Mouse (Mus musculus) adrenal gland, adult 8-10 months (tissue): Measurements from ENCODE around the gene Pigx. TPM values are rescaled to one million over a fixed set of nuclear protein-coding genes. Genes with fewer than 3 reads are reported as not detected.
A peak's percentile ranks its signal among the peaks of the same experiment; 100 is the strongest.

Experiments
- DNase-seq: peaks from one replicate; pipeline ENCODE4 v3.0.0; 2022
- total RNA-seq, 4 experiments: library from RNA; stranded (reverse); gene quantifications; 2 replicates each; pipeline ENCODE4 v1.2.4; 2022

Gene Pigx
- 10 to 100 TPM; 25.3 to 39.8 (median 33.4) TPM for total RNA-seq

DNA sequence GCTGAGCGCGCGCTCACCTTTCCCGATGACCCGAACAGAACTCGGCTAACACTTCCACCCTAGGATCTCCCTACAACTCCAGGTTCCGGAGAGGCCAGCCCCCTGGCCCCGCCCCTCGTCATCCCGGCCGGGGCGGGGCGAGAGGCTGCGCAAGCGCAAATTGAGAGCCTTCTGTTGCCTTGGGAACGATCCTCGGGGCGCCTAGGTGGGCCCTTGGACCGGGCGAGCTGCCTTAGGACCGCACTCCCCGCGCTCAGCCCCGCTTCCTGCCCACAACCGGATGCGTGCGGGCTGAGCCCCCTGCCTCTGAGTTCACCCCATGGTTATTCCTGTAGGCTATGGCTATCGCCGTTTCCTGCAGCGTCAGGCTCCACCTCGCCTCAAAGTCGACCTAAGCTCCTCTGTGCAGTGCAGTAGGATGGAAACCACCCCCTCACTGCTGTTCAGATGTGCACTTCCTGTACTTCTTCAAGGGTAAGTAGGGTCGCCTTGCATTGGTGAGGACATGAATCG is at the start of gene Pigx, which contains the start of gene Cep19:
TSS of gene Pigx (minus strand) at position 103 of the 513 bp plus-strand sequence.
TSS of gene Cep19 (plus strand) at position 163 of the 513 bp plus-strand sequence.
- DNase-seq, result peak; percentile 88

DNA sequence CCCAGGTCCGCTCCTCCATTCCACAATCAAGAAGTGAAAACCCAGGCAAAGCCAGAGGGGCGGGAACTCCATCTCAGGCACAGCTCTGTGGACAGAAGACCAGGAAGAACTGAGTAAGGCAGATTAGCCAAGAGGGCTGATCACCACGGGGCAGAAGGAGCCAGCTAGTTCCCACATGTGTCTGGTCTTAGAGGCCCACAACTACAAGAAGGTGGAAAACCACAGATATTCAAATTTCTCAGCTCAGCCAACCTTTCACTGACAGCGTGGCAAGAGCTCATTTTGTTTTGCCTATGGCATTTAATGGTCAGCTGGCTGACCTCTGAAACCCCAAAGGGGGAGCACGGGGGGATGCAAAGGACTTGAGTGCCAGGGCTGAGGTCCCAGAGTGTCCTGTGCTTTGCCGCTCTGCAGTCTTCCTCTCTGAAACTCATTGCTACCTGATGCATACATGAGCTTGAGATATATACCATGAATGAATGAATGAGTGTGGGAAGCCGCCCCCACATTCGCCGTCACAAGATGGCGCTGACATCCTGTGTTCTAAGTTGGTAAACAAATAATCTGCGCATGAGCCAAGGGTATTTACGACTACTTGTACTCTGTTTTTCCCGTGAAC is 48.2 kb upstream of the Pigx start:
- DNase-seq, result no peak

DNA sequence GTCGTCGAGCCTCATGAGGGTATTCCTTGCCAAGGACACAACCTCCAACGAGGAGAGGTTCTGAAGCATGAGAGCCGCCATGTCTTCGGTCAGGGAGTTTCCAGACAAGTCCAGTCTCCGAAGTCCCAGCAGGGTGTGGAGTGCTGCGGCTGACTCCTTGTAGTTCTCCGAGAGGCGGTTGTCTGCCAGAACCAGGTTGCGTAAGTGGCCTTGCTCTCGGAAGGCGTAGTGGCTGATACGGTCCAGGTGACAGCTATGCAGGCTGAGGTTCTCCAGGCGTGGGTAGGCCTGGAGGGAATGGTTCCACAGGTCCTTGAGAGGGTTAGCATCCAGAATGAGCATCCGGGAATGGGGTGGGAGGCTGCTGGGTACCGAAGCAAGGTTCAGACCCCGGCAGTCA is 45.1 kb upstream of the Pigx start:
- no peak for DNase-seq

DNA sequence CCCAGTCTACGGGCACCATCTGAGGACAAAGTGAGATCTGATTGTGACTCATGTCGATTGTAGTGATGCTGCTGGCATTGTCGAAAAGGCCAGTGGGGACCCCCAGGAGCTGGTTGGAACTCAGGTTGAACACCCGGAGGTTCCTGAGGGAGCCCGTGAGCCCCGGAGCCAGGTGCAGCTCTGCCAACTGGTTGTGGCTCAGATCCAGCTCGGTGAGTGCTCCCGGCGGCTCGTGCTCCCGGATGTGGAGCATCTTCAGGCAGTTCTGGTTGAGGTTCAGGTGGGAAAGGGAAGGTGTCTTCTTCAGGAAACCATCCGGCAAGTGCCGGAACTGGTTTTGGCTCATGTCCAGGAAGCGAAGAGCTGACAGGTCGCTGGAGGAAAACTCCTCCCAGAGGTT is 44.2 kb upstream of the Pigx start:
- no peak for DNase-seq

DNA sequence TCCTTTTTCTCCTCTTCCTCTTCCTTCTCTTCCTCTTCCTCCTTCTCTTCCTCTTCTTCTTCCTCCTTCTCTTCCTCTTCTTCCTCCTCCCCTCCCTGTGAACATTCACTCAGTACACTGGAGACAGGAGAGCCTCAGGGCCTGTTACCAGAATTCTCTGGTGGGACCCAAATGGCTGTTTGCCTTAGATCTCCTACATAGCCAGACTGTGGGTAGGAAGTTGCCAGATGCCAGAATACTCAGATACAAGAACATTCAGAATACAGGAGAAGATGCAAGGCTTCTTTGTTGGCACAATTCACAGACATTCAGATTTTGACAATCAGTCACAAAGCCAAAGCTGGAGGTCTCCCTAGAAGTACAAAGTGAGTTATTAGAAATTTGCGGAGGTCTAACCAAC is 39.4 kb upstream of the Pigx start:
- no peak for DNase-seq

DNA sequence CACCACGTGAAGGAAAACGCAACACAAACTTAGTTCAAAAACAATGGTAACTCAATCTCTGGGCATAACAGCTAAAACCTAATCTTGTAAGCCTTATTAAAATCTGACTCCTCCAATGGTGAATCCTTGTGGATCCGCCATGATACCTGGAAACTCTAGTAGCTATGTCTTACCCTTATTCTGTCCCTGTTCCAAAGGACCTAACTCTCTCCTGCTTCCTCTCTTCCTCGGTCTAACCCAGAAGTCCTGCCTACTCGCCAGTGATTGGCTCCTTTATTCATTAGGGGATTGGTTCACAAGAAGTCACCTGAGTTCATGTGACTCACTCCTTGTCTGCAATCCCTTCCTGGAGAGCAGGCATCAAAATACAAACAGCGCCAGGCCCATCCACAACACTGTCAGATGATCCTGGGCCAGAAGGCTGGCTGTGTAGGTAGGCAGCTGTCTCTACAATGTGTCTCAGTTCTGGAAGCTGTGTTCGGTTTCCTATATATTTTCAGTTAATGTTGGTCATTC is 36.4 kb upstream of the Pigx start:
- no peak for DNase-seq

DNA sequence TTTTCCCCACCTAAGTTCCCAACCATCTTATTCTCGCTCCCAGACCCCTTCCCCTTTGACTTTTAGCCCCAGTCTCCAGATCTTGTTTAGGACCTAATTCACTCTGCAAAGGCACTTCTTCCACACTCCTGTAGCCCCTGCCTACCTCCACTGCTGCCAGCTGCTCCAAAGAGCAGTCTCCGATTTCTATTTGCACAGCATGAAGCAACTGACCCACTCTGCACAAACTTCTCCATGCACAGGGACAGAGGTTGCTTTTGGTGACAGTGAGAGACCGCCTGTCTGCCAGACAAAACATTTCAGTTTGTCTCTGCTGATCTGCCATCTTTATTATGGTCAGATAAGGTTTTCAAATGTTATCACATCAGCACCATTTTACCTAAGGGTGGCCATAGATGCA is 33.6 kb upstream of the Pigx start:
- DNase-seq, result no peak

DNA sequence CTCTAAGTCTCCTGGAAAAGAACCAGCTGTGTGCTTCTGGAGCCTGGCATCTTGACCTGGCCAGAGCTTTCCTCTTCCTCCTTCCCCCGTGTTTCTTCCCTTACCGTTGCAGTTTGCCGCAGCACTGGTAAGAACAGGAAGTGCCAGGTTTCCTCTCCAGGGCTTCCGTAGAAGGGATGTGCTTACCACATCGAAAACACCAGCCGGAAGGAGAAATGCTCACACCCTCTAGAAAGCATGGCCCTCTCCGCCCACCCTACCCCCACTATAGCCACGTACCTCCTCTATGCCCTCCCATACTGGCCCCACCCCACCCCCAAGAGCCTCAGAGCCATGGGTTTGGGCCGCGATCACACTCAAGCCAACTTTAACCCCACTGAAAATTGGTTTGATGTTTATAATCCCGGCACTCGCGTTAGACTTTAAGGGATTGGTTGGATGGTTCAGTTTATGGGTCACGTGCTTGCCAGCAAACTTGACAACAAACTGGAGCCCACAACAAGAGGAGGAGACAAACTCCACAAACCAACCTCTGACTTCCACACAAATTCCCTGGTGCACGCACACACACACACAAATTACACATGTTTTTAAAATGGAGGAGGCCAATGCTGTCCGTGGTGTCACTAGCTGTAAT is 30.8 kb upstream of the Pigx start:
- no peak for DNase-seq

DNA sequence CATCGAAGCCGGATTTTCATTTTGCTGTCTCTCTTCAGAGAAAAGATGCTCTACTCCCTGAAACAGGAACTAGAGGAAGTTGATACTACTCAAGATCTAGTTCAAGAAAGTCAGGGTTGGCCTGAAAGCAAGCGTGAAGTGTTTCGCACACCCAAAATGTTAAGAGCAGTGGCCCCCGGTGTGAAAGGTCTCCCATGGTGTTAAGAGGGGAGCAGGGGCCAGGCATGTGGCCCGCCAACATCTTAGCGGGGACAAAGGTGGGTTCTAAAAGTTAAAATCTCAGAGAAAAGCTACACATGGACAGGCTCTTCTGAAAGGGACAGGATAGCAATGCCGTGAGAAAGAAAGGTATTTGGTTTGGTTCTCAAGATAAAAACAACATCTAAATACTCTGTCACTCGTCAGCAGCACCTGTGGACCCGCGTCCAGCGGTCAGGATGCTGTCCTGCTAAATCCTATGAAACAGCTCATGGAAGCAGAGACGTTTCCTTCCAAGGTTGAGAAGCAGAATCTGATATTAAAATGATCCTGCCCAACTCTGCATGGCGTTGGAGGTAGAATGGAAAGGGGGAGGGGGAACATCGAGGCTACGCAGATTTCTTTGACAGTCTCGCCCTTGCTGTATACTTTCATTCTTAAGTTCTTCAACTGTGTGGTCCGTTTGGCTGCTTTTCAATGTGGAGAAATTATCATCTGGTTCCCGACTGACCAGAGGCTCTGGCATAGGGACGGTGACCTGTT is 30.1 kb upstream of the Pigx start:
- DNase-seq, result no peak

DNA sequence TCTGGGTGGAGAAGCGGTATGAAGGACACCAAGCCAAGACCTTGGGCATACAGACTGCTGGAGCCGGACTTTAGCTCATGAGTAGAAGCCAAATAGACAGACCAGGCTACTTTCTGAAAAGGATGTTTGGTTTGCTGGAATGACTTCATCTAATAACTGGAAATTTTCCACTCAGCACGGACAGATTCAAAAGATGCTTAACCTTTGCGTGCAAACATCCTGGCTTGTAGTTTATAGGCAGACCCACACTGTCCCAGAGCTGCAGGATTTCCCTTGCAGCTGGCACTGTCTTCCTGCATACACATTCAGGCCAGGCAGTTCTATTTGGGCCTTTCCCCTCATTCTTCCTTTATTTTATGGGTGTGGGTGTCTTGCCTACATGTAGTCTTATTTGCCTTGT is 27.5 kb upstream of the Pigx start:
- no peak for DNase-seq

DNA sequence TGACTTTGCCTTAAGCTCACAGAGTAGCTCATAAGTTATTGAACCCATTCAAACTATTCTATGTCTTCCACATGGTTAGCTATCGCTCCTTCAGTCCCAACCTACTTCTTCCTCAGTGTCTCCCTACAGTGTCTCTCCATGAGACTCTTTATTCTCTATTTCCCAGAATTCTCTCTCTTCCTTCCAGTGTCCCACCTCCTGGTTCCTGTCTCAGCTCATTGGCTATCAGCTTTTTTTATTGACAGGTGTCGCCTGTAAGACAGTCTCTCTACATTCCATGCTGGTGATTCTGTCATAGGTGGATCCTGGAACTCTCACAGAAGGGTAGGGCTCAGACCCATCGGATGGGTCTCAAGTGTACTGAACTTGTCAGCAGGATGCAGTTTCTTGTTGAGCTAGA is 25.8 kb upstream of the Pigx start:
- DNase-seq, result no peak

DNA sequence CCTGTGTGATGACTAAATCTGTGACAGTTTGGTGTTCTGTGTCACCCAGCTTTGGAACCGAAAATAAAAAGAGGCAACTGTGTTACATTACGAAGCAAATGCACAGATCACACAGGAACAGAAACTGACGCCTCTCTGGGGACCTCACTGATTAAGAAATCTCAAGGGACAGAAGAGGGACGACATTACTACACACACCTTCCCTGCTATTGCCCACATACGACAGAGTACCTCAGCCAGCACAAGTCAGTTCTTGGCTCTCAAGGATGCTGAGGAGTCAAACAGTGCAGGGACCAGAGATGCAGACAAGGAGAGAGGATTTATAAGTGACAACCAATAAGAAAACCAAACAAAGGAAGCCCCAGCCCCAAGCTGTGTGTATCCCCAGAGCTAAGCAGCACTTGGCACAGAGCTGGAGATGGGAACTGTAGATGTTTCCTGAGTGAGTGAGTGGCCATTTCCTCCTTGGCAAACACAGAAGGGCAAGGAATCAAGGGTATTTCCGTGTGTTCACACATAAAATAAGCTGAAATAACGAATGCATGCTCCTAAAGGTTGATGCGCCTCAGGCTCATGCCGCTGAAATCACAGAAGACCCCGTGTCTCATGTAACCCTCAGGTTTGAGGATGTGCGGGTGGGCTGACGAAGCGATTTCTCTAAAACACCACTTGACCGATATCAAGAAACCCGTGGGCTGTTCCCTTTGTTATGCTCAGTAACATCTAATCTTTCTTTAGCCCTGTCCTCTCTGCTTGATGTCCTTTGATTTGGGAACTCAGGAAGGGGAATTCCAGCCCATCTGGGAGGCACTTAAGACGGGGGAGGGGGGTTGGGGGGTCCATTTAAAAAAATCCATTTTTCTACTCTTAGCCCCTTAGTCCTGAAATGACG is 25.1 kb upstream of the Pigx start:
- no peak for DNase-seq

DNA sequence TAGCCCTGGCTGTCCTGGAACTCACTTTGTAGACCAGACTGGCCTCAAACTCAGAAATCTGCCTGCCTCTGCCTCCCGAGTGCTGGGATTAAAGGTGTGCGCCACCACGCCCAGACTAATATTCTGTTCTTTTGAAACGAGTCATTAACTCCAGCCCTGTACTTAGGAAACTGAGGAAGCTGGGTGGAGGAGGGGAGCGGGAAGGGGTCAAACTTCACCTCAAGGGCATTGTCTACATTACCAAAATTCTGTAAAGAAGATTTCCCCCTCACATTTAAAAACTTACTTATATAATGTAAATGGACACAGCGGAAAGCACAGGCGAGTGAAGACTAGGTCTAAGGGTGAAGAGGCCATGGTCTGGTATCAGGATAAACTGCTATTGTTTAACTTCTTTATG is 24.5 kb upstream of the Pigx start:
- DNase-seq, result no peak

DNA sequence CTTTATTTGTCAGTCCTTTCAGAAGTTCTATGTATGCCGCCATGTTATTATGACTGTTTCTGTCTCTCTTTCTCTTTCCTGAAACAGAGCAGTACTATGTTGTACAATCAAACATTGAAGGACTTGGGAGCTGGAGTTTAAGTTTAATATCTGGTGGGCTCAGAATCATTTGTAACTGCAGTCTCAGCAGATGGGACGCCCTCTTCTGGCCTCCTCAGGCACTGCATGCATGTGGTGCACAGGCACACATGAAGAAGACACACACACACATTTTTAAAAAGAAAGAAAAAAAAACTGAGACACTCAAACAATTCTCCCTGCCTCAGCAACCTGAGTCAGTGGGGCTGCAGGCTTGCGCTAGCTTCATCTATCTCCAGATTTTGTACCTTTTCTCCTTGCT is 20.9 kb upstream of the Pigx start:
- DNase-seq, result no peak

DNA sequence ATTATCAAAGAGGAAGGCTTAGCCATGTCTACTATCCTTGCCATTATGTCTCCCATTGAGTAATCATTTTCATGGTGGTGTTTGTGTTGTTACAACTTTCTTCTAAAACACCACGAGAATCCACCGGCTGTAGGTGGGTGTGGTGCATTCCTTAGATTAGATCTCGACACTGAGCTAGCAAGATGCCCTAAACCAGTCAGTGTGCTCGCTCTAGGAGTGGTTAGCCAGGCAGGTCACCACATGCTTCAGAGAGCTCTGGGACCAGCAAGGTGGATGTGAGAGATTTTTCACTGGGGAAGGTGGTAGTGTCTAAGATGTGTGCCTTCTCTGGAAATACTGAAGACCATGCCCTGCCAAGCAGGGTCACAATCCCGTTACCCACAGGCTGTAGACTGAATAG is 16.6 kb upstream of the Pigx start:
- DNase-seq, result no peak

DNA sequence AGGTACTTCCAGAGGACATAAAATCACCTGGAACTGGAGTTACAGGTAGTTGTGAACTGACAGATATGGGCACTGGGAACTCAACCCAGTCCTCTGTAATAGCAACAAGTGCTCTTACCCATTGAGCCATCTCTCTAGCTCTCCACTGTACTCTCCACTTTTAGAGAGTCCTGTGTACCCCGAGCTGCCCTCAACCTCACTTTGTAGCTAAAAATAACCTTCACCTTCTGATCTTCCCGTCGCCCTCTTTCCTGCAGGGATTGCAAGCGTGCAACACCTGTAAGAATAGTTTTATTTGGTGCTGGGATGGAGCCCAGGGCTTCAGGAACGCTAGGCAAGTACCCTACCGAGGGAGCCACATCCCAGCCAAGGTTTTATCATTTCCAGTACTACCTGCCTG is 16.2 kb upstream of the Pigx start:
- DNase-seq, result no peak

DNA sequence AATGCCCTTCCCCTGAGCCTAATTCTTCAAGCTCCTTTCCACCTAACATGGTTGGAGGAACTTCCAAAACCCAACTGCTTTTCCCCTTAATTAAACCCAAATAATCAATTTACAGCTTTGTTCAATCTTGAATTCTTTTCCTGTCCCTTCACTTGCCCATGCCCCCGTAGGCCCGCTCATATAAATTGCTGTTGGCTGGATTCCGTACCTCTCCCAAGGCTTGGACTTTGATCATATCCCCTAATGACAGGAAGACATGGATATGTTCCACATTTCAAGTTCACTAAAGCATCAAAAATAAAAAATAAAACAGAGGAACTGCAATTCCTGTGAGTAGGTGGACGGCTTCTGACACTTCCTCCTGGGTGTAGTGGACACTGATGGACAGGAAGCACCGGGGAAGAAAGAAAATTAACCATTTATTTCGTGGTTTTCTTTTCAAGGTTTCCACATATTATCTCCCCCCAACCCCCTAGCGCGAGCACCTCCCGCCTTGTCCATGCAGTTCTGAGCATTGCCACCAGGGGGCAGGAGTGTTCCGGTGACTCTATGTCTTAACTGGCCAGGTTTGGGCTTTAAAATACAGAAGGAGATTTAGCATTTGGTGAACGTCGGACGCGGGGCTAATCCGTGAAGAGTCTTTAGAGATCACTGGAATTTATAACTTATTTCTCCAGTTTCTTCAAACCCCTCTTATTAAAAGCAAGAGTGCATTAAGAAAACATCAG is 15.6 kb upstream of the Pigx start:
- DNase-seq, result peak; percentile 62

DNA sequence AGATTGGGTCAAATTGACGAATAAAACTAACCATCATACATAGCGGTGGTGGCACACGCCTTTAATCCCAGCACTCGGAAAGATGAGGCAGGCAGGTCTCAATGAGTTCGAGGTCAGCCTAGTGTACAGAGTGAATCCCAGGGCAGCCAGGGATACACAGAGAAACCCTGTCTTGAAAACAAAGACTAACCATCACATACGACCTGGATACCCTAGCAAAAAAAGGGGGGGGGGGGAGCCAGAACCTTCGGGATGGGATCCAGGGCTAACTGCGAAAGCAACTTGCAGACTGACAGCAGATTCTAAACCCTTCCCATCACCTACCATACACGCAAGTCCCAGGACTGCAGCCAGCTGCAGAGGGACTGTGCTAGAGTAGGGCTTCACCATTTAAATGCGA is 14.9 kb upstream of the Pigx start:
- no peak for DNase-seq

DNA sequence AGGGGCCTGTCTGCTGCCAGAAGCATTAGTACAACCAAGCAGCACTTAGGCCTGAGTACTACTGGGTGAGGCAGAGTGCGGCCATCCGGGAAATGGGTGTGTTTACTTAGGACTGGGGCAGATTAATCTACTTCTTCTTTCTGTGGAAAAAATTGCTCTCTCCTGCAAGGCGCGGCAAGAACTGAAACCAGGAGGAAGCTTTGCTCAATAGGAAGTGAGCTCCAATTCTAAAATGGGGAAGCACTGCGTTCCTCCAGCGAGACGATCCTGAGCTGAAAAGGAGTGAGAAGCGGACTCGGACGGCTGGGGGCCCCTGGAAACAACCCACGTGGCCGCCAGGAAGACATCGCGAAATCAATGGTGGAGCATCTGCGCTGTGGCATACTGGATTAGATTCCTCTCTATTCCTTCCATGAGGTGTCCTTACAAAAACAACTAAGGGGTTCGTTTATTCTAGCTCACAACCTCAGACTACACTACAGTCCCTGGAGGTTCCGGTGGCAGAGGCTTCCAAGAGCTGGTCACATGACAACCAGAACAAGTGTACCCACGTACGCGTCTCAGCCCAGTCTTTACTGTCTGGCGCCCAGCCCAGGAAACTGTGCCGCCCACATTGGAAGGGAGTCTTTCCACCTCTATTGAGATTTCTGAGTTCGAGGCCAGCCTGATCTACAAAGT is 14.1 kb upstream of the Pigx start:
- DNase-seq, result peak; percentile 34

DNA sequence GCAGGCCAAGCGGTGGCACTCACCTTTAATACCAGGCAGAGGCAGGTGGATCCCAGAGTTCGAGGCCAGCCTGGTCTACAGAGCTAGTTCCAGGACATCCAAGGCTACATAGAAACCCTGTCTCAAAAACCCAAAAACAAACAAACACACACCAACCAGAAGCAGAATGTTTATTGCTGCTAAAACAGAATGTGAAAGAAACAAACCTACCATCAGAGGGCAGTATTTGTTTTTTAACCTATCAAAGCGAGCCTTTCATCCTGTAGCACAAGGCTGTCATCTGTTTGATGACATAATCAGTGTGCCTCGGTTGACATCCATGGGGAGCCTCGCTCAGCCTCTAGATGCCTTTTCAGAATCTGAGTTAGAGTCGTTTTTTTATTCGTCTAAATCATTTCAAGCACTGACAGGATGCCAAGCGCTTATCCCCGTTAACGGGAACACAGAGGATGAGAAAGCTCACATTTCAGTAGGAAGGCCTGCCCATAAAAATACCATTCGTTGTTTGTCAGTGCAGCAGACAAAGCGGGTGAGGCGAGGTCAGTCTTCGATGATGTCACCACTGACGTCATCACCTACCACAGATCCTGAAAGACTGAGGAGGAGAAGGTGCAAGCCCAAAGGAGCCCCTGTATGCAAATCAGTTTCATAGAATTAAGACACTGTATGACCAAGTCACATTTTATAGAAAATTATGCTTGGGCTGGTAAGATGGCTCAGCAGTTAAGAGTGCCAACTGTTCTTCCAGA is 11.6 kb upstream of the Pigx start:
- no peak for DNase-seq
